Mouse (Mus musculus): ENCODE results near the gene Chuk. TPM values are rescaled to one million over a fixed set of nuclear protein-coding genes. Genes with fewer than 3 reads are reported as not detected.

Chuk gene
- total RNA-seq (2023), result 78.1 TPM

GRCm38 (mm10) chr19:44106831-44107660 is at the start of gene Chuk:
Gene Chuk, minus strand, starts transcription at chr19:44107480.

GRCm38 (mm10) chr19:44145702-44146567 is 38.7 kb upstream of the Chuk start, which contains the start of gene Bloc1s2:
Gene Bloc1s2, minus strand, starts transcription at chr19:44146446.

GRCm38 (mm10) chr19:44135072-44135959 is 28.0 kb upstream of the Chuk start, which contains the start of gene Cwf19l1:
Gene Cwf19l1, minus strand, starts transcription at chr19:44135876.

GRCm38 (mm10) chr19:44069121-44069913 is 38.0 kb downstream of the Chuk start, which contains the start of gene Erlin1:
Gene Erlin1, minus strand, starts transcription at chr19:44069785.

GRCm38 (mm10) chr19:44028972-44029371 is 78.3 kb downstream of the Chuk start, which contains the start of gene Cyp2c23:
Gene Cyp2c23, minus strand, starts transcription at chr19:44029208.

Other genes with a start within 250 kb of the Chuk start
- 11.3 TPM for gene Dnmbp, start 167.3 kb downstream of the Chuk start, total RNA-seq (2023)
- not detected for gene Cpn1, start 120.9 kb downstream of the Chuk start, total RNA-seq (2023)
- not detected for gene Cyp2c23, start 78.3 kb downstream of the Chuk start, total RNA-seq (2023)
- 6.0 TPM for gene Erlin1, start 37.7 kb downstream of the Chuk start, total RNA-seq (2023)
- gene Cwf19l1, start 28.4 kb upstream of the Chuk start, total RNA-seq (2023), result 20.5 TPM
- 73.7 TPM for gene Bloc1s2, start 39.0 kb upstream of the Chuk start, total RNA-seq (2023)
- gene Pkd2l1, start 85.0 kb upstream of the Chuk start, total RNA-seq (2023), result not detected
- gene Scd3, start 95.8 kb upstream of the Chuk start, total RNA-seq (2023), result not detected
- gene Scd2, start 186.2 kb upstream of the Chuk start, total RNA-seq (2023), result 10.9 TPM
- gene Scd4, start 225.6 kb upstream of the Chuk start, total RNA-seq (2023), result 0.18 TPM

Data from CD4-positive naive resting alpha-beta T cell, adult 76 days (primary cell).